Mouse (Mus musculus): ENCODE measurements at regions not wholly inside any gene's neighbourhood (a gene's known extent, or its start where the extent isn't known, plus 50 kb on each side); places are given as distances from the start of the nearest gene placed in this dataset.

DNA sequence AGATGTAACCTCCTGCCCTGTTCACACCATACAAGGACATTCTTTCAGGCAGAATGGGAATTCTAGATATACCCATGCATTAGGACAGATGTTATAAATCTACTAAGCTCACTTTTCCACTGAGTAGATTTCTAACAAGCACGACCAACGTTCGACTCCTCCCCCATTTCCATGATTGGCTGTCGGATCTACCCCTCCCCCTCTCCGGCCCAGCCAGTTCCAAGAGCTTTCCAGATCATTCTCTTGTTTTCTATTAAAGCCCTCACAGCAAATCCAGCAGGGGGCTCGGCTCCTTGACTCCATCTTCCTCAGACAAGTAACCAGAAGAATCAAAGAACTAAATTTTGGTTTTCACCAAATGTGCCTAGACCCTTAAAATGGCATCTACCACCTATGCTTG lies 146.5 kb upstream of the Plxnc1 start:
- Histone ChIP-seq H3K9ac (ENCODE audit: low read length) (no peak overlapping the region), H3K9me3 (ENCODE audit: control insufficient read depth, low read length) (no peaks in the 10 kb centered on the region), H3K4me3 (ENCODE audit: low read depth, low read length) (no peak overlapping the region), H3K4me1 (replicated peaks; ENCODE audit: control insufficient read depth, insufficient read depth, low read length) (no peaks in the 10 kb centered on the region; the same call in 1 of the 2 replicates), H3K36me3 (ENCODE audit: control insufficient read depth, insufficient read depth, low read length) (no peaks in the 10 kb centered on the region), H3K27me3 (ENCODE audit: control insufficient read depth, insufficient read depth, low read length) (no peaks in the 10 kb centered on the region), H3K27ac (ENCODE audit: low read depth, low read length) (no peak overlapping the region), H3K4me2 (ENCODE audit: low read depth, low read length, severe bottlenecking) (no peak overlapping the region)
- ATAC-seq (replicated peaks; ENCODE audit: low FRiP score): no peak
- 77% methylated on average over 6 of the region's 6 CpGs for WGBS
- no peak for DNase-seq (ENCODE audit: low spot score)

GRCm38 (mm10) chr10:95090641-95091040 lies 146.0 kb upstream of the Plxnc1 start:
- Histone ChIP-seq H3K4me1 (replicated peaks; ENCODE audit: control insufficient read depth, insufficient read depth, low read length) (no peaks in the 10 kb centered on the region; the same call in 1 of the 2 replicates), H3K27me3 (ENCODE audit: control insufficient read depth, insufficient read depth, low read length) (no peaks in the 10 kb centered on the region), H3K4me3 (ENCODE audit: low read depth, low read length) (no peak overlapping the region), H3K9me3 (ENCODE audit: control insufficient read depth, low read length) (no peaks in the 10 kb centered on the region), H3K4me2 (ENCODE audit: low read depth, low read length, severe bottlenecking) (no peak overlapping the region), H3K27ac (ENCODE audit: low read depth, low read length) (no peak overlapping the region), H3K36me3 (ENCODE audit: control insufficient read depth, insufficient read depth, low read length) (no peaks in the 10 kb centered on the region), H3K9ac (ENCODE audit: low read length) (no peak overlapping the region)
- DNase-seq (ENCODE audit: low spot score): no peak
- no peak for ATAC-seq (replicated peaks; ENCODE audit: low FRiP score)
- WGBS: 91% methylated on average over 4 of the region's 4 CpGs

- H3K27ac ChIP-seq (ENCODE audit: low read depth, low read length): no peak overlapping the region
- H3K4me2 ChIP-seq (ENCODE audit: low read depth, low read length, severe bottlenecking): no peak overlapping the region
- H3K27me3 ChIP-seq (ENCODE audit: control insufficient read depth, insufficient read depth, low read length): no peaks in the 10 kb centered on the region
- H3K9ac ChIP-seq (ENCODE audit: low read length): no peak overlapping the region
- no peak overlapping the region for H3K4me3 ChIP-seq (ENCODE audit: low read depth, low read length)
- ATAC-seq (replicated peaks; ENCODE audit: low FRiP score): no peak
- no peaks in the 10 kb centered on the region for H3K36me3 ChIP-seq (ENCODE audit: control insufficient read depth, insufficient read depth, low read length)
- WGBS: 87% methylated on average over 9 of the region's 9 CpGs
- no peak for DNase-seq (ENCODE audit: low spot score)
- no peaks in the 10 kb centered on the region for H3K9me3 ChIP-seq (ENCODE audit: control insufficient read depth, low read length)
- H3K4me1 ChIP-seq (replicated peaks; ENCODE audit: control insufficient read depth, insufficient read depth, low read length): no peaks in the 10 kb centered on the region; the same call in 1 of the 2 replicates
Measured at GRCm38 (mm10) chr10:95090035-95090434, 145.4 kb upstream of the Plxnc1 start.

DNA sequence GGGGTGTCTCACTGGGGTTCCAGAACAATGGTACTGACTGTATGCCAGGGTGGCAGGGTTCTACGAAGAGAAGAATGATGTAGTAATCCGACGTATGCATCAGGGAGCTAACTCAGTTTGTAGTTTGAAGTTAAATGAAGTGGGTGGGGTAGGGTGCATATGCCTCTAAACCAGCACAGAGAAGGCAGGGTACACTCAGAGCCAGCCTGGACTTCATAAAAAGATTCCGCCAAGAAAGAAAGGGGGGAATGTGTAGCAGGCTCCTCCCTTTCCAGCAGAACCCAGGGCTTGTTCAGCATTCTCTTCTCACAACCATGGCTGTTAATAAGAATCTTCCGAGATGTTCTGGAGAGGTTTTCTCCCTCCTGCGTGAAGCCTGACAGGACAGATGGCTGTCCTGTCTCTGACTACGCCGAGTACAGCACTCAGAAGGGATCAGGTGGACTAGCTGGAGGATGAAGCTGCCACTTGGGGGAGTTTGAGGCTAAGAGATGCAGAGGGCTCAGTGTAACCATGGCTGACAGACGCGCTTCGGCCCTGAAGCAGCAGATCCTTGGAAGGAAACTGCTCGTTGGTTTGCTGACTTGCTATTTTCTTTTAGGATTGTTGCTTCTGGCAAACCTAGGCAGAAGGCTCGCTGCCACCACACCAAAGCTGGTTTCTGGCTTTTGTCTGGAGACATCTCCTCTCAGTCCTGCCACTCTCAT lies 143.4 kb upstream of the Plxnc1 start:
- no peak overlapping the region for H3K27ac ChIP-seq (ENCODE audit: low read depth, low read length)
- ATAC-seq (replicated peaks; ENCODE audit: low FRiP score): peak; percentile 75; the same call in 1 of the 2 replicates
- DNase-seq (ENCODE audit: low spot score): peak; percentile 72

GRCm38 (mm10) chr10:95086755-95087154 lies 142.1 kb upstream of the Plxnc1 start:
- H3K27ac ChIP-seq (ENCODE audit: low read depth, low read length): no peak overlapping the region
- no peak overlapping the region for H3K4me3 ChIP-seq (ENCODE audit: low read depth, low read length)
- DNase-seq (ENCODE audit: low spot score): no peak
- H3K9ac ChIP-seq (ENCODE audit: low read length): no peak overlapping the region
- no peaks in the 10 kb centered on the region for H3K27me3 ChIP-seq (ENCODE audit: control insufficient read depth, insufficient read depth, low read length)
- H3K36me3 ChIP-seq (ENCODE audit: control insufficient read depth, insufficient read depth, low read length): no peaks in the 10 kb centered on the region
- H3K4me2 ChIP-seq (ENCODE audit: low read depth, low read length, severe bottlenecking): no peak overlapping the region
- H3K9me3 ChIP-seq (ENCODE audit: control insufficient read depth, low read length): no peaks in the 10 kb centered on the region
- no peak for ATAC-seq (replicated peaks; ENCODE audit: low FRiP score)
- no peaks in the 10 kb centered on the region for H3K4me1 ChIP-seq (replicated peaks; ENCODE audit: control insufficient read depth, insufficient read depth, low read length)
- WGBS: 63% methylated on average over 4 of the region's 4 CpGs

More for the DNA sequence above, 143.4 kb upstream of the Plxnc1 start:
- no peak overlapping the region for H3K4me3 ChIP-seq (ENCODE audit: low read depth, low read length)
- H3K27me3 ChIP-seq (ENCODE audit: control insufficient read depth, insufficient read depth, low read length): no peaks in the 10 kb centered on the region
- no peaks in the 10 kb centered on the region for H3K9me3 ChIP-seq (ENCODE audit: control insufficient read depth, low read length)
- H3K4me1 ChIP-seq (replicated peaks; ENCODE audit: control insufficient read depth, insufficient read depth, low read length): no peaks in the 10 kb centered on the region
- WGBS: 43% methylated on average over 13 of the region's 13 CpGs
- H3K4me2 ChIP-seq (ENCODE audit: low read depth, low read length, severe bottlenecking): no peak overlapping the region
- H3K9ac ChIP-seq (ENCODE audit: low read length): no peak overlapping the region; the same call in 1 of the 2 replicates
- no peaks in the 10 kb centered on the region for H3K36me3 ChIP-seq (ENCODE audit: control insufficient read depth, insufficient read depth, low read length)

GRCm38 (mm10) chr10:95085688-95086268 lies 141.1 kb upstream of the Plxnc1 start:
- WGBS: 89% methylated on average over 8 of the region's 8 CpGs
- no peak overlapping the region for H3K4me3 ChIP-seq (ENCODE audit: low read depth, low read length)
- H3K4me2 ChIP-seq (ENCODE audit: low read depth, low read length, severe bottlenecking): no peak overlapping the region
- H3K36me3 ChIP-seq (ENCODE audit: control insufficient read depth, insufficient read depth, low read length): no peaks in the 10 kb centered on the region
- H3K9ac ChIP-seq (ENCODE audit: low read length): no peak overlapping the region
- no peaks in the 10 kb centered on the region for H3K4me1 ChIP-seq (replicated peaks; ENCODE audit: control insufficient read depth, insufficient read depth, low read length)
- no peaks in the 10 kb centered on the region for H3K9me3 ChIP-seq (ENCODE audit: control insufficient read depth, low read length)
- DNase-seq (ENCODE audit: low spot score): no peak
- H3K27me3 ChIP-seq (ENCODE audit: control insufficient read depth, insufficient read depth, low read length): no peaks in the 10 kb centered on the region
- no peak for ATAC-seq (replicated peaks; ENCODE audit: low FRiP score)
- no peak overlapping the region for H3K27ac ChIP-seq (ENCODE audit: low read depth, low read length)

DNA sequence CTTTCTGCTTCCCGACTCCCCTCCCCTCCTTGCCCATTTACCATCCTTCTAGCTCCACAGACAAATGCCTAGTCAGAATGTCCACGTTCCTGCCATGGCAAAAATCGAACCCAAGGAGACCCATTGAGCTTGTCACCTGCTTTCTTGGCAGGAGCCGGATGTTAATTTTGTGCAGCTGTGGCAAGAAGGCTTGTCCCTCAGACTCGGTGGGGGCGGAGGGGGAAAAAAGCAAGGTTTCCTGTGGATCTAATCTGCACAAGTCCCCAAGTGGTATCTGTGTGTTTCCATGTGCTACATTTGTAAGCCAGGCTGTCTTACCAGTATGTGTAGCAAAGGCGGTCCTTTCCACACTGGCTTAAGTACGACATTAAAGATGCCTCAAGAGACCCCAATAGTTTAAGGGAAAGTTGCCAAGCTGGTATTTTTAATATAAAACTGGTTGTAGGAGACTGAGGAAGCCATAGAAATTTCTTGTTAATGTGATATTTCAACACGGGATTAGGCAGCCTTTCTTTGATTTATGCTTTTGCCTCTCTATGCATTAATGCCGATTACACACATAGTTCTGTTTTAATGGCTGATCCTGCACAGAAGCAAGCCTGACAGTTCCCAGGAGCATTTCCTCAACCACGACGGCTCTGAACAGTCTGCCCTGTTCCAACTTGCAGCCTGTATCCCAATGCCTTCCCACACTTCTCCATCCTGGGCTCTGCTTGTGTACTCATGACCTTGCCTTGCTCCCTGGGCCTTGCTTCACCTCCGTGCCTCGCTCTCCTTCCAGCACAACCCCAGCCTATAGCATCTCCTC lies 138.9 kb upstream of the Plxnc1 start:
- Histone ChIP-seq H3K27ac (ENCODE audit: low read depth, low read length) (no peak overlapping the region), H3K27me3 (ENCODE audit: control insufficient read depth, insufficient read depth, low read length) (no peaks in the 10 kb centered on the region), H3K36me3 (ENCODE audit: control insufficient read depth, insufficient read depth, low read length) (no peaks in the 10 kb centered on the region), H3K4me3 (ENCODE audit: low read depth, low read length) (no peak overlapping the region), H3K9me3 (ENCODE audit: control insufficient read depth, low read length) (no peaks in the 10 kb centered on the region), H3K4me1 (replicated peaks; ENCODE audit: control insufficient read depth, insufficient read depth, low read length) (no peaks in the 10 kb centered on the region), H3K4me2 (ENCODE audit: low read depth, low read length, severe bottlenecking) (no peak overlapping the region), H3K9ac (ENCODE audit: low read length) (no peak overlapping the region)
- 85% methylated on average over 14 of the region's 14 CpGs for WGBS
- DNase-seq (ENCODE audit: low spot score) (no peak), ATAC-seq (replicated peaks; ENCODE audit: low FRiP score) (no peak)

- Histone ChIP-seq H3K4me2 (ENCODE audit: low read depth, low read length, severe bottlenecking) (no peak overlapping the region), H3K36me3 (ENCODE audit: control insufficient read depth, insufficient read depth, low read length) (no peaks in the 10 kb centered on the region), H3K9ac (ENCODE audit: low read length) (no peak overlapping the region), H3K4me1 (replicated peaks; ENCODE audit: control insufficient read depth, insufficient read depth, low read length) (no peaks in the 10 kb centered on the region), H3K27ac (ENCODE audit: low read depth, low read length) (no peak overlapping the region), H3K9me3 (ENCODE audit: control insufficient read depth, low read length) (no peaks in the 10 kb centered on the region), H3K27me3 (ENCODE audit: control insufficient read depth, insufficient read depth, low read length) (no peaks in the 10 kb centered on the region), H3K4me3 (ENCODE audit: low read depth, low read length) (no peak overlapping the region)
- 92% methylated on average over 5 of the region's 5 CpGs for WGBS
- no peak for ATAC-seq (replicated peaks; ENCODE audit: low FRiP score)
- DNase-seq (ENCODE audit: low spot score): no peak
Measured at GRCm38 (mm10) chr10:95082634-95083033, 138.0 kb upstream of the Plxnc1 start.
